Comparison of ENCODE assay signal across 19 mouse cellular contexts in genomic region chr2:25147398-25147797, GRCm38 (mm10). TPM values are rescaled to one million over a fixed set of nuclear protein-coding genes. Genes with fewer than 3 reads are reported as not detected.
"Had no signal": no experiment of that assay in that cellular context is flagged by ENCODE, and none has a peak within 500 bp of the region (broad histone marks: within the 10 kb centered on the region; RNA-seq: fewer than 3 reads in every experiment).

No protein-coding gene starts in this region.

- H3K27ac ChIP-seq: liver, embryonic 14.5 days; neural tube, embryonic 13.5 days; neural tube, embryonic 15.5 days had no signal

- H3K4me1 ChIP-seq: neural tube, embryonic 13.5 days; neural tube, embryonic 15.5 days had no signal

- H3K4me3 ChIP-seq: myocyte; neural tube, embryonic 13.5 days; neural tube, embryonic 15.5 days had no signal

- H3K9ac ChIP-seq: liver, embryonic 14.5 days; lung, embryonic 14.5 days; neural tube, embryonic 13.5 days; neural tube, embryonic 15.5 days had no signal

- H3K27me3 ChIP-seq: neural tube, embryonic 13.5 days; neural tube, embryonic 15.5 days had no signal

- ATAC-seq: midbrain, embryonic 16.5 days had no signal

- H3K4me2 ChIP-seq: lung, embryonic 14.5 days; midbrain, embryonic 11.5 days; neural tube, embryonic 13.5 days; neural tube, embryonic 15.5 days had no signal

- H3K9me3 ChIP-seq: neural tube, embryonic 13.5 days; neural tube, embryonic 15.5 days had no signal

- H3K36me3 ChIP-seq: neural tube, embryonic 13.5 days; neural tube, embryonic 15.5 days had no signal

- DNase-seq: lung, adult 18-20 months; lung, embryonic 14.5 days; lung, postnatal 10 days; midbrain, embryonic 14.5 days; retina, postnatal 1 day; right cerebral cortex, adult 18-20 months; right cerebral cortex, postnatal 25 days; right cerebral cortex, postnatal 4 days; spleen, adult 18-20 months; thymus, adult 18-20 months; thymus, postnatal 14 days; thymus, postnatal 36 days had no signal

RNA-seq across cellular contexts. Expression of gene Noxa1, which starts 52.4 kb away (rescaled TPM):
- total RNA-seq: megakaryocyte, adult 5-6 weeks had no signal
- polyA plus RNA-seq: midbrain, embryonic 11.5 days; midbrain, embryonic 14.5 days; midbrain, embryonic 16.5 days; myocyte; neural tube, embryonic 13.5 days; neural tube, embryonic 15.5 days had no signal
